Mouse (Mus musculus) midbrain, embryonic 14.5 days (tissue): ENCODE data around the gene Mark3. TPM values are rescaled to one million over a fixed set of nuclear protein-coding genes. Genes with fewer than 3 reads are reported as not detected.

Source experiments
- ATAC-seq: fragments of 200-750 bp; cut with Nextera tagmentation; 2 replicates; pipeline ENCODE4 v1.8.0; 2017; ENCODE audit warnings: moderate number of reproducible peaks, moderate library complexity; ENCODE audit not compliant: low FRiP score, low TSS enrichment
- DNase-seq: peaks from one replicate; pipeline ENCODE4 v3.0.0-alpha.2; 2015
- H3K27ac ChIP-seq: fragments of 300-500 bp; sonication (generic); replicated peaks from 2 replicates; pipeline ENCODE4 v1.5.1; 2014; ENCODE audit warnings: mild to moderate bottlenecking, low read depth, low read length, moderate library complexity
- H3K27me3 ChIP-seq: fragments of 300-500 bp; sonication (generic); 2 replicates; pipeline ENCODE4 v1.6.1; 2014; ENCODE audit warnings: low read length, control low read depth, mixed read lengths; ENCODE audit not compliant: control insufficient read depth, insufficient read depth
- H3K36me3 ChIP-seq: fragments of 300-500 bp; sonication (generic); 2 replicates; pipeline ENCODE4 v1.6.1; 2014; ENCODE audit warnings: low read length, control low read depth; ENCODE audit not compliant: control insufficient read depth, insufficient read depth
- H3K4me1 ChIP-seq: fragments of 300-500 bp; sonication (generic); 2 replicates; pipeline ENCODE4 v1.6.1; 2014; ENCODE audit warnings: mild to moderate bottlenecking, antibody characterized with exemption, low read length, control low read depth; ENCODE audit not compliant: control insufficient read depth, insufficient read depth
- H3K4me2 ChIP-seq: fragments of 300-500 bp; sonication (generic); 2 replicates; pipeline ENCODE4 v1.6.1; 2014; ENCODE audit warnings: mild to moderate bottlenecking, low read length, moderate library complexity
- H3K4me3 ChIP-seq: fragments of 300-500 bp; sonication (generic); replicated peaks from 2 replicates; pipeline ENCODE4 v1.5.1; 2014; ENCODE audit warnings: low read depth, low read length
- H3K9ac ChIP-seq: fragments of 300-500 bp; sonication (generic); replicated peaks from 2 replicates; pipeline ENCODE4 v1.6.1; 2014; ENCODE audit warnings: mild to moderate bottlenecking, low read length, moderate library complexity
- H3K9me3 ChIP-seq: fragments of 300-500 bp; sonication (generic); 2 replicates; pipeline ENCODE4 v1.6.1; 2016; ENCODE audit warnings: low read length, control low read depth, mixed read lengths; ENCODE audit not compliant: control insufficient read depth
- WGBS: fragments of 180-500 bp; shearing (Covaris S2); extraction: QIAGEN DNeasy Blood & Tissue Kit; methylation state at CpG from one replicate; pipeline ENCODE4 v1.1.7; 2014; 5-methylcytosine and 5-hydroxymethylcytosine counted together
- polyA plus RNA-seq: library from polyadenylated mRNA; unstranded; fragments of >200 nt; fragmentation: Nextera tagmentation; extraction: Ambion mirVana; gene quantifications from 2 replicates; pipeline ENCODE4 v1.2.1, GENCODE M21; 2014

The Mark3 gene
- polyA plus RNA-seq, 1 experiment from 2014 or later = 76.7 TPM

DNA sequence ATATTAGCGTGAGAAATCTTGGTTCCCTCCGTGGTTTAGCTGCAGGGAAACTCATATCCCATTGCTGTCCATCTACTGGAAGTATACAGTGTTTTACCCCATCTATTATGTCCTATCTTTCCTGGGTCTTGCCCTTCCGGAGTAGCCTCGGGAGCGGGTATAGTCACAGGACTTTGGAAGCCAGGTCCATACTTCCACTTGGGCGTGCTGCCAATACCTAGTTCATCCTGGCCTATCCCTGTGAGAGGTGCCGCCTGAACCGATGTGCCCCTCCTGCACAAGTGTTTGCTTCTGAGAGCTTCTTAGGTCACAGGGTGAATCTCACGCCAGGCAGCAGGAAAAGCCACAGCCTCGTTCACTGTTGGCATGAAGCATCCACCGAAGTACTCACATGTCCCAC lies 115.1 kb downstream of the Mark3 start:
- Histone ChIP-seq H3K36me3 (no peaks in the 10 kb centered on the region), H3K4me1 (peaks cover 54% of the 10 kb centered on the region)
- 91% methylated on average over 11 of the region's 11 CpGs for WGBS

DNA sequence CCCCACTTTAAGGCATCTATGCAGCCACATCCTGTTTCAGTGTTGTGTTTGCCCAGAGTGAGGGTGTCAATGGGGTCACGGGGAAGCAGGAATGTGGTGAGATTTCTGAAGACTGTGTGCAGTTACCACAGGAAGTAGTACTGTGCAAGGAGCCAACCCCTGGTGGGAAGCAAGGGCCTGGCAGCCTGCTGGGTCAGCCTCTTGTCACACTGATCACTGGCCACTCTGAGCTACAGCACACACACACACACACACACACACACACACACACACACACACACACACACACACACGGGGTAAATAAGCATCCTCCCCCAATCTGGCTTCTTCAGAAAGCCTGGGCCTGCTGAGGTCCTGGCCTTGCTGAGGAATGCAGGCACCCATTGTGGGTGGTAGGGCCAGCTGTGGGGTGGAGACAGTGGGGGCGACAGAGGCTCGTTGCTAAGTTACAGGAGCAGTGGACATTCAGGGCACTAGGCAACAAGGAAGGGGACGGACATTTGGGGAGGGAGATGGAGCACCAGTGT lies 117.1 kb downstream of the Mark3 start:
- no peak for ATAC-seq
- H3K36me3 ChIP-seq = no peaks in the 10 kb centered on the region
- H3K9me3 ChIP-seq = no peaks in the 10 kb centered on the region
- DNase-seq = peak; percentile 57
- H3K4me3 ChIP-seq = no peak overlapping the region
- H3K27ac ChIP-seq = peak overlapping the region; percentile 91
- no peak overlapping the region for H3K9ac ChIP-seq
- H3K27me3 ChIP-seq = no peaks in the 10 kb centered on the region
- WGBS = 6% methylated on average over 5 of the region's 5 CpGs
- peaks cover 74% of the 10 kb centered on the region for H3K4me1 ChIP-seq
- no peak overlapping the region for H3K4me2 ChIP-seq

More for the DNA sequence above, 115.1 kb downstream of the Mark3 start:
- ATAC-seq = no peak
- Histone ChIP-seq H3K9me3 (no peaks in the 10 kb centered on the region), H3K27ac (no peak overlapping the region), H3K4me3 (no peak overlapping the region), H3K9ac (no peak overlapping the region), H3K27me3 (no peaks in the 10 kb centered on the region), H3K4me2 (no peak overlapping the region)
- no peak for DNase-seq

DNA sequence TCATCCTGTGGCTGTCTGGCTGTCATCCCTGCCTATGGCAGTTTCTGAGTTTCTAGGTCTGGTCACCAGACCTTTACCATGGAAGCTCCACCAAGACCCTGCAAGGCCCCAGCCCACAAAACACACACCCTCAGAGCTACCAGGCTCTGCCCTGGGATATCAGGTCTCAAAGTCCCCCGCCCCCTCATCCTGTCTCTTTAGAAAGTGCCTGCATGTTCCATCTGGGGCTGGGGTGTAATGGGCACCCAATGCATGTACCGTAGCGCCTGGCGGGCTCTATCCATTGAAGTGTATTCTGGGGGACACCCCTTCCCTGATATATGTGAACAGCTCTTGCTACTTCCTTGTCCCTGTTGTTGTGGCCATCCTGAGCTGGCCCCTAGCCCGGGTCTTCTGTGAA lies 118.6 kb downstream of the Mark3 start:
- H3K36me3 ChIP-seq = no peaks in the 10 kb centered on the region
- no peak overlapping the region for H3K4me2 ChIP-seq
- H3K27ac ChIP-seq = peak overlapping the region; percentile 91
- no peaks in the 10 kb centered on the region for H3K27me3 ChIP-seq
- peaks cover 61% of the 10 kb centered on the region for H3K4me1 ChIP-seq
- no peak overlapping the region for H3K4me3 ChIP-seq
- DNase-seq (no peak), ATAC-seq (no peak)
- H3K9ac ChIP-seq = no peak overlapping the region
- WGBS = 61% methylated on average over 5 of the region's 5 CpGs
- no peaks in the 10 kb centered on the region for H3K9me3 ChIP-seq

DNA sequence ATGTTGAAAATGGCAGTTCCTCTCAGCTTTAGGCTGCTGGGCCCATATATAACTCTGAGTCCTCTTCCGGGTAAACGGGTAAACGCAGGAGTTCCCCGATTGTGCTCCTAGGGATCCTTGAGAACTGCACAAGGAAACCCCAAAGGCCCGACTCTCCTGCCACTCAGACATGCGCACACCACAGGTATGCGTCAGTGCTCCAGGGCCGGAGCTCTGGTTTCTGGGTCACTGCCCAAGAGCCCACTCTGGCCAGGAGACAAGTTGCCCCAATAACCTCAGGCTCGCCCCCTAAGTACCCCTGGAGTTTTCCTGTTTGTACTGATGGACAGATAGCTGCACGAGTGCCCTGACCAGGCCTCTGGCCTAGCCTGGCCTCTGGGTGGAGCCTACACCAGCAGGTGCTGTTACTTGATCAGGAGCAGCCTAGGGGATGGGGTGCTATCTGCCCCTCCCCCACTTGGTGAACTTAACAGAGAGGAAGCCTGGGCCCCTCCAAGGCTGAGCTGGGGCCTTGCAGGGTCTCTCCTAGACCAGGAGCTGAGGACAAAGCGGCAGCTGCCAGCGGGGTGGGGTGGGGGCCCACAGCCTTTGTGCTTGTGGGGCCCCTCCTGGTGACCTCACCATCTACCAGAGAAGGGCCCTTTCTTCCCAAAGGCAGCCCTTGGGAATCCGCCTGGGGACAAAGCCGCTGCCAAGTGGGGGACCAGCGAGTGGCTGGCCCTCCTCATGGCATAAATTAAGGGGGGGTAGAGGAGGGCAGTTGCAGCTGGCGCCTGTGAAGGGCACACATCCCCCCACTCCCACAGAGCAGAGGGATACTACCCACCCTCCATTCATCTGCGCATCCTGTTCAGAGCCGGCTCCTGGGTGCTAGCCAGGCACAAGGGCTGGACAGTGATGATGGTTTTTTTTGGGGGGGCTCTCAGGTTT lies 119.3 kb downstream of the Mark3 start:
- no peaks in the 10 kb centered on the region for H3K9me3 ChIP-seq
- H3K27ac ChIP-seq = peak overlapping the region; percentile 91
- DNase-seq = peak; percentile 87
- H3K27me3 ChIP-seq = no peaks in the 10 kb centered on the region
- no peak overlapping the region for H3K4me3 ChIP-seq
- H3K4me2 ChIP-seq = peak overlapping the region; percentile 20
- 6% methylated on average over 18 of the region's 18 CpGs for WGBS
- peak overlapping the region; percentile 35; the same call in 1 of the 2 replicates for H3K9ac ChIP-seq
- no peaks in the 10 kb centered on the region for H3K36me3 ChIP-seq
- peaks cover 55% of the 10 kb centered on the region for H3K4me1 ChIP-seq
- peak; percentile 81 for ATAC-seq

DNA sequence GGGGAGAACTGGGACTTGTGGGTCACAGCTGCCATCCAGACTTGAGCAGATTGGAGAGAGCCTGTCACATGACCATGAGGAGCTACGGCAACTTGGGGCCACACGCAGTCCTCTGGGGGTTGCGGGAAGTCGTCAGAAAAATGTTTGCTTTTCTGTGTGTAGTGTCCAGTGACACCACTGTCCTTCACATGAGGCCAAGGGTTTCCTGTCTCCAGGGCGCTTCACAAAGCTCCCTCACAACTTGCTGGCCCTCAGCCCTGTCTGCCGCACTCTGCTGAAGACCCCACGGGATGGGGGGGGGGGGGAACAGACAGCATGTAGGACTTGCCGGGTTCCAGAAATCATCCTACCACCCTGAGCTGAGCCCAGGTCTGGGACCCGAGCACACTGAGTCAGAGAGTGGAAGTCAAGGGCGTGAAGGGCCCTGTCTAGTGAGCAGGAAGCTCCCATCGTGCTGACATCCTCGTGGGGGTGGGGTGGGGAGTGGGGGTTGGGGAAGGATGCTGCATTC lies 120.0 kb downstream of the Mark3 start:
- DNase-seq (no peak), ATAC-seq (peak; percentile 17)
- no peaks in the 10 kb centered on the region for H3K9me3 ChIP-seq
- H3K27ac ChIP-seq = peak overlapping the region; percentile 91
- H3K4me1 ChIP-seq = peaks cover 55% of the 10 kb centered on the region
- no peak overlapping the region for H3K4me3 ChIP-seq
- H3K27me3 ChIP-seq = no peaks in the 10 kb centered on the region
- H3K36me3 ChIP-seq = no peaks in the 10 kb centered on the region
- H3K4me2 ChIP-seq = peak overlapping the region; percentile 20
- H3K9ac ChIP-seq = peak overlapping the region; percentile 26; the same call in 1 of the 2 replicates
- 2% methylated on average over 12 of the region's 12 CpGs for WGBS

DNA sequence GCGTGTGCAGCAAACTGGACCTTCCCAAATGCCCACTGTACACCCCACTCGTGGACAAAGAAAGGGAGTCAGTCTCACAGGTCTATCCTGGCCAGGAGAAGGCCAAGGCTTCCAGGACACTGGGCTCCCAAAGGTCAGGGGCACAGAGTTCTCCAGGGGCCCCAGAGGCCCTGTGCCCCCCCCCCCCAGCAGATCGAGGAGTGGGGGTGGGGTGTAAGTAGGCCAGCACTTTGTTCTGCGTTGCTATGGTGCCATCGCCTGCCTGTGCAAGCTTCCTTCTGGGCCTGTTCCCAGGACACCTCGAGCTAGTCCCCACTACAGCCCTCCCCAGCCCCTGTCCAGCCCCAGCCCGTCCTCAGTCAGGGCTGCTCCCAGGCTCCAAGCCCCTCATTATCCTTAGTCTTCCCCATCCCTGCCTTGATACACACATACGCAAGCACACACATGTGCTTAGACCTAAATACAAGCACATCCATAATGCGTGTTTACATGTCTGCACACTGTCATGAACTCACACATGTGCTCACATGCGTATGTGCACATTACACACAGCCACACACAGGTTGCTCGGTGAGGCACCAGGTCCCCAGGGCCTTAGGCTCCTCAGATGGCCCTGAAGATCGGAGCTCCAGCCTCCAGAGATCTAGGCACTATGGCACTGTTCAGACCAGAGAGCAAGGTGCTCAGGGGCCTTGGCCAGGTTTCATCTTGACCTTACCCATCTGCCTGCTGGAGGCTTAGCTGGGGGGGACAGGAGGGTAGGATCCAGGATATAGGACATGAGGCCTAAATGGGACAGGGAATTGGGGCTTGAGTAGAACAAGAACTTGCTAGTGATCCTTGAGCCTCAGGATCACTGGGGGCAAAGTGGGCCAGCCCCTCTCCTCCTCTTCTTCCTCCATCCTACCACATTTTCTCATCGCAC lies 120.8 kb downstream of the Mark3 start:
- Histone ChIP-seq H3K4me2 (peak overlapping the region; percentile 20), H3K27me3 (no peaks in the 10 kb centered on the region), H3K4me1 (peaks cover 55% of the 10 kb centered on the region), H3K9ac (peak overlapping the region; percentile 26), H3K27ac (peak overlapping the region; percentile 91), H3K4me3 (no peak overlapping the region), H3K36me3 (no peaks in the 10 kb centered on the region), H3K9me3 (no peaks in the 10 kb centered on the region)
- ATAC-seq = peak; percentile 54
- WGBS = 17% methylated on average over 13 of the region's 13 CpGs
- DNase-seq = peak; percentile 72

DNA sequence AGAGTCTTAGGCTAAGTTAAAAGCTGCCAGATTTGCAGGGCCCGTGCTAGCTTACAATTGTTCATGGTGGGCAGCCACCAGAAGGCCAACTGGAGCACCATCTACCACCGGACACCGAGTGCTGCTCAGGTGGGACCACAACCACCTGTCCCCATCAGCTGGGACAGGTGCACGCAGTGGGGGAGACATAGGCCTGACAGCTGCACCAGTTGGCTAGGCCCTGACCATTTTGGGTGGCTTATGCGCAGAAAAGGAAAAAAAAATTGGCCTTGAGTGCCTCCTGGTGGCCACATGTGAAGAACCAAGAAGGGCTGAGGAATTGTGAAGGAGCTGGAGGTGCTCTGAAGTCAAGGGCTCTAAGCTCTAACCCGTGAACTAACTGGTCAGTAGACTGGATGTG lies 121.9 kb downstream of the Mark3 start:
- Histone ChIP-seq H3K4me1 (peaks cover 47% of the 10 kb centered on the region), H3K36me3 (no peaks in the 10 kb centered on the region), H3K9me3 (no peaks in the 10 kb centered on the region), H3K4me2 (no peak overlapping the region), H3K27ac (peak overlapping the region; percentile 91), H3K4me3 (no peak overlapping the region), H3K27me3 (no peaks in the 10 kb centered on the region), H3K9ac (peak overlapping the region; percentile 26; the same call in 1 of the 2 replicates)
- peak; percentile 88 for DNase-seq
- no peak for ATAC-seq
- WGBS = 14% methylated on average over 6 of the region's 6 CpGs

DNA sequence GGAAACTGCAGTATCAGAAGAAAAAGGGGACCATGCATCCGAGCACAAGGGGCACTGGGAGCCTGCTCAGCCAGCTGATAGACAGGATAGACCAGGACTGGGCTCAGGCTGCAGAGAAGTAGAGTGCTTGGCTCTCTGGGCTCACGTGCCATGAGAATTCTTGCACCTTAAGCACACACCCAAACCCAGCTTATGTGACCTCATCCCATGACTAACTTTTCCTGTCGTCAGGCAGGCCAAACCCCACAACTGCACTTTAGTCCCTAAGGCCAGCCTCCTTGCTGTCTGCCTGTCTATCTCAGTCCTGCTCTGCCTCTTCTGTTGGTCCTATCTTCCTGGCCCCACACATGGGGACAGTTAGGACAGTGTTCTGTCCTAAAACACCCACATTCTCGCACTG lies 123.4 kb downstream of the Mark3 start:
- no peak overlapping the region for H3K4me3 ChIP-seq
- no peak overlapping the region for H3K27ac ChIP-seq
- no peaks in the 10 kb centered on the region for H3K27me3 ChIP-seq
- no peaks in the 10 kb centered on the region for H3K36me3 ChIP-seq
- H3K9ac ChIP-seq = no peak overlapping the region
- H3K4me2 ChIP-seq = no peak overlapping the region
- H3K4me1 ChIP-seq = peaks cover 36% of the 10 kb centered on the region
- DNase-seq (no peak), ATAC-seq (no peak)
- WGBS = 74% methylated on average over 4 of the region's 4 CpGs
- no peaks in the 10 kb centered on the region for H3K9me3 ChIP-seq
